Mouse (Mus musculus) adrenal gland, postnatal 14 days (tissue): ENCODE measurements at regions not wholly inside any gene's neighbourhood (a gene's known extent, or its start where the extent isn't known, plus 50 kb on each side); places are given as distances from the start of the nearest gene placed in this dataset.

ENCODE experiments used
- DNase-seq: peaks from one replicate; pipeline ENCODE4 v3.0.0; 2021; ENCODE audit warnings: mixed read lengths

DNA sequence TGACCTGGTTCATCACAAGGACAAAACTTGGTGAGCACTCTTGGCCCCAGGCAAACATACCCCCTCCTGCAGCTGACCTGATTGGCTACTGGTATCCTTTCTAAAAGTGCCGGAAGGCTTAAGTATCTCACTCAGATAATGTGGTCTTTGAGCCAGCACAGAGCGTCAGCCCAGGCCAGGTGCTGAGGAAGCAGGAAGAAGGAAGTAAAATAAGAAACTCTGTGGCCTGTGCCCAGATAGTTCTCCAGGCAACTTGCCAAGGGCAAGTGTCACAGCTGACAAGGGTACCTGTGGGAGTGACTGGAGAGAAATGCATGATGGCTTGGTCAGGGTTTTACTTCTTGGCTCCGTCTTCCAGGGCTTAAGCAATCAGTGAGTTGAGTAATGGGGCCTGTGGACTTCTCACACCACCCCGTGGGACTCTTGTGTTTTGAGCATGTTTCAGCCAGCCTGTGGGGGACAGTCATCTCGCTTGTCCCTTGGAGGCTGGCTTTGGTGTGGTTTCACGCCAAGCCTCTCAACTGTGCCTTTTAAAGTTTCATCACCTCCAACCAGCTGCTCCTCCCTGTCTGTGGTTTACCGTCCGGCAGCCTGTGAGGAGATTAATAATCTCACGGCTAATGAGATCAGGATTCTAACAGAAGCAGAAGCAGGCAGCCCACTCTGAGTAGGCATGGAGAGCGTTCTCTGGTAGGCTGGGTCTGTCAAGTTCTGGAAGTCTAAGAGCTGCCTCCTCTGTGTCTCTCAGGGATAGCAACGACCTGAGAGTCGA lies 356.8 kb downstream of the Agtpbp1 start:
- peak; percentile 65 for DNase-seq

DNA sequence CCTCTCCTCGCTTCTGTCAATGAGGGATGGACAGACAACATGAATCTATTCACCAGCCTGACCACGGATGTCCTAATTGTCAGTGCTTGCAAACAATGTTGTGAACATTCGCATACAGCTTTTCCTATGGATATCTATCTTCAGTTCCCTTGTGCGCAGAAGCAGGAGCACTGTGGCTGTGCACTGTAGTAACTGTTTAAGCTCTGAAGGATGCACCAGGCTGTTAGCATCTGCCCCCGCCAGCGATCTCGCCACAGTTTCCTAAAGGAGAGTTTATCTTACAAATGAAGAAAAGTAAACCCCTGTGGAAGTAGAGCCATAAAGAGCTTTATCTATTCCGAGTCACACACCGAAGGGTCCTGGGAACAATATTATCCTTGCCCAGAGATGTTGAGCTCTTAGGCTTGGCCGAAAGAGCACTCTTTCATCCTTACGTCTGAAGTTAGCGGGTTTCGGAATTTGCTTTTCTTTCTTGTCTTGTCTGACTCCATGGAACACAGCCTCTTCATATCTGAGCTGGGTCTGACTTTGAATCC lies 357.4 kb downstream of the Agtpbp1 start:
- DNase-seq: no peak

DNA sequence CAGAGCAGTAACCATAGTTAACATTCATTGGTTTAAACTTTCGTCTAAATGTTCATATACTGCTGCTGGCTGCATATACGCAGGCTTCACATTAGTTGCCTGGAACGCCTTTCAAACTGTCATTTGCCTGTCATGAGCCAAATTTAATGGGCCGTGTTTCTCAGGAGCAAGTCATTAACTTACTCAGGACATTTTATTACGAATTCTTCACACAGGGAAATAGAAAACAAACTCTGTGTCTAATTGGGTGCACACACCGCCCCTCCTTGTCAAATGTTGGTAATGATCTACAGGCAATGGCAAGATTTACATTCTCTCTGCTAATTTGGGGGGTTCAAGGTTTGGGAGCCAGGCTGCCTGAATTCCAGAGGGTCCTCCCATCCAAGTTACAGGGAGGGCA lies 364.4 kb downstream of the Agtpbp1 start:
- DNase-seq: no peak

DNA sequence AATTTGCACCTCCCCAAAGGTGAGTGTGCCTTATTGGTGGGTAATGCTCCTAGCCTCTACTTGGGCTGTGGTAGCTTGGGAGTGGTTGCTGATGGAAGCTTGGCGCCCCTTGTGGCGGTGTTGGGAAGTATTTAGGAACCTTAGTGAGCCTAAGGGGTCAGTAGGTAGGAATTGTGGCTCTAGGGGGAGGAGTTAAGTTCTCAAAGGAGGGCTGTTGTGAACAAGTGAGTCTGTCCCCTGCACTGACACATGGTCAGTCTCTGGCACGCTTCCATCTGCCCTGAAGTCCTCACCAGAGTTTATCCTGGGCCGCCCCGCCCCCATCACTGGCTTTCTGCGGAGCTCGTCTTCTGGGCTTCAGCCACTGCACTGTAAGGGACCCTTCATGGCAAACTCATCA lies 364.9 kb downstream of the Agtpbp1 start:
- peak; percentile 28 for DNase-seq

DNA sequence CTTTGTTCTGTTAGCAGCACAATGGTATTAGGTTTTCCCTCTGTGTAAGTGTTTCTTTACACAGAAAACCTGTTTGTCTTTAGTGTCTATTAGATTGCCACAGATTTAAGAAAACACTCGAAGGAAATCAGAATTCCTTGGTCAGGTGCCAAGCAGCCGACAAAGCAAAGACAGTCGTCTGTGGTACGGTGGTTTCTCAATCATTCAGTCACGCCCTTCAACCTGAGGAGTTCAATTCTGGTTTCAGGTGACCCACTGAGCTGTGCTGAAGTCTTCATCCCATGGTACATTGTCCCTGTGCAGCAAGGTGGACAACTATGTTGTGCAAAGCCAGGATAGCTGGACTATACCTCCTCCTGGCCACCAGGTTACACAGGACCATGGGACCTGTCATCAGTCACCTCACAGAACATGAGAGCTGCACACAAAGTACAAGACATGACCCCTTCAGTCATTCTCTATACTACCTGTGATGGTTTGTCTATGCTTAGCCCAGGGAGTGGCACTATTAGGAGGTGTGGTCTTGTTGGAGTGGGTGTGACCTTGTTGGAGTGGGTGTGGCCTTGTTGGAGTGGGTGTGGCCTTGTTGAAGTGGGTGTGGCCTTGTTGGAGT lies 368.2 kb downstream of the Agtpbp1 start:
- no peak for DNase-seq

DNA sequence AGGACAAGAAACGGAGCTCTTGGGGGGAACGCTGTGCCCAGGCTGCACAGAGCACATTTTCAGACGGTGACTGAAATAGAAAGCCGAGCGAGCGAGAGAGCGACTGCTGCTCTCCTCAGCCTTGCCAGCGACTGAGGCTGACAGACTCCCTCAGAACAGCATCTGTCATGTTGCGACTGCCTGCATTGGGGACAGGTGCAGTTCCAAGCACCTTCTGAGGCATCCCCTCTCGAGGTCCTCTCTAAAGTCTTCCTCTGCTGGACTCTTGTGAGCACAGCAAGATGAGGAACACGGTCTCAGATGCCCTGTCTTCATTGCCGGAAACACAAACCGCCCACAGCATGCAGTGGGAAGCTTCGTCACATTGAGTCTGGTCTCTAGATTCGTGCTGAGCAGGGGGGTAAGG lies 372.7 kb downstream of the Agtpbp1 start:
- DNase-seq: no peak

DNA sequence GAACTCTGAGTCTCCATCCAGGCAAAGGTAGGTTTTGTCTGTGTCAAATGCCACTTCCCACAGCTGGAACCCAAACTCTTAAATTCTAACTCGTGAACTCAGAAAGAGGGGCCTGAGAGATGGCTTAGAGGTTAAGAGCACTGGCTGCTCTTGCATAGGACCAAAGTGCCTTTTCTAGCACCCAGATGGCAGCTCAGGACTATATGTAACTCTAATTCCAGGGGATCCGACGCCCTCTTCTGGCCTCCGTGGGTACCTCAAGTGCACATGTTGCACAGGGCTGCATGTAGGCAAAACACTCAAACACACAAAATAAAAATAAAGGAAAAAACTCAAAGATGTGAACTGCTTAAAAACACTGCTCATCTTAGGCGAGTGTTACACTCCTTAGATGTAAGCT lies 374.2 kb downstream of the Agtpbp1 start:
- DNase-seq: no peak

DNA sequence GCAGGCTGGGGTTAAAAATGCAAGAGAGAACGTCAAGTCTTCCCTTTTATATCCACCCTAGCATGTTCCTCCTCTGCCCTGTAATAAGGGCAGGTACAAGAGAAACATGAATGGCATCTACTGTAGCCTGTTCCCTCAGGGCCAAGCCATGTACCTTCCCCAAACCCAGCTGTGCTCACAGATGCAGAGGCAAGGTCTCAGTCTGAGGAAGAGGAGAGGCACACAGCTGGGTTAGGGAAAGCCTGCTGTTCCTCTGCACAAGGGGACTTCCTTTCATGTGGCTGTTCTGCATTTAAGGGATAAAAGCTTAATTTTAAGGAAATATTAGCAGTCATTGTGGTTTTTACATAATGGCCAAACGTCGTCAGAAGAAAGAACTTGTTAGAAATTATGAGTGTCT lies 378.8 kb downstream of the Agtpbp1 start:
- no peak for DNase-seq

DNA sequence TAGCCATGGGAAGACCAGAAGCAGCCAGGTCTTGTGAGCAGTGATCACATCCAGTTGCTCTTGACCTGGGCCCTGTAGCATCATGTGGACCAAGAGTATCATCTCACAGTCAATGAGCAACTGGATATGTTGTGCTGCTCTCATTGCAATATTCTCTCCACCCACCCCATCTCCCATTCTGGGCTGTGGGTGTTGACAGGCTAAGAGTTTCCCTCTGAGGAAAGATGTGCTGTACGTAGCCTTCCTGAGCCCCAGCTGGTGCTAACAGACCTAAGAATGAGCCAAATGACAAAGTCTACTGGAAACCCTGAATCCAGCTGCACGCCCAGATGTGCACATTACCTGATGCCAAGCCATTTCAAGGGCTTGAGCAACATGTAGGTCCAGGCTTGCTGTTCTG lies 380.5 kb downstream of the Agtpbp1 start:
- no peak for DNase-seq

DNA sequence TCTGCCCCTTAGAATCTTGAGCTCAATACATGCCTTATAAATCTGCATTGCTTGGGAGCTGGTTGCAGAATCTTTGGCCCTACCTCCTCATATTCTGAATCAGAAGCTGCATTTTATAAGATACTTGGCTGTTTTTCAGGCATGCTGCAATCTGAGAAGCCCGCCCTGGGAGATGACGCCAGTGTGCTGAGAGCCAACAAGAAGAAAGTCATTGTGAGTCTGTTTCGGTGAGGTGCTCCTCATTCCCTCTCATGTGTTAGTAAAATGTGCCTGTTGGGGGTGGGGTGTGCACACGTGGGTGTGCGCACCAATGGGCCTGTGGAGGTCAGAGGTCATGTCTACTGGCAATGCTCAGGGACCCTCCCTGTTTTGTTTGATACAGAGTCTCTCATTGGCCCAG lies 388.7 kb downstream of the Agtpbp1 start:
- peak; percentile 41 for DNase-seq

DNA sequence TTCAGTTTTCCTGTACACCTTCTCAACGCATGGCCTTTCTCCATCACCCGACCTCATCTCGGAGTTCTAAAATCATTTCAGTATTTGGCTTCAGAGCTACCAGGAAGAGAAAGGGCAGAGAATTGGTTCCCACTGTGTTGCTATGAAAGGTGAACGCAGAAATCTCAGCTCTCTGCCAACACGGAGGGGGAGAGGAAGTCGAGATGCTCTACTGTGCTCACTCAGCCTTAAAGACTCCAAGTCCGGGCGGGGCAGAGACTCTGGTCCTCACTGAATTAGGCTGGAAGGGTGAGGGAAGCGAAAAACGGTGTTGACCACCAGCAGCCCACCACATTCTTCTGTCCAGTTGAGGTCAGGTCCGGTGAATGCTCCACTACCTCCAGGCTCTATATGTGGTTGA lies 382.1 kb downstream of the Ntrk2 start:
- DNase-seq: no peak
